Mouse (Mus musculus): ENCODE data around the gene Elf2.
"Not testable (repeated sequence)": the region's sequence is repeated elsewhere in the genome, so short reads cannot be mapped to it uniquely, and the experiment has no call there.

The Elf2 gene

DNA sequence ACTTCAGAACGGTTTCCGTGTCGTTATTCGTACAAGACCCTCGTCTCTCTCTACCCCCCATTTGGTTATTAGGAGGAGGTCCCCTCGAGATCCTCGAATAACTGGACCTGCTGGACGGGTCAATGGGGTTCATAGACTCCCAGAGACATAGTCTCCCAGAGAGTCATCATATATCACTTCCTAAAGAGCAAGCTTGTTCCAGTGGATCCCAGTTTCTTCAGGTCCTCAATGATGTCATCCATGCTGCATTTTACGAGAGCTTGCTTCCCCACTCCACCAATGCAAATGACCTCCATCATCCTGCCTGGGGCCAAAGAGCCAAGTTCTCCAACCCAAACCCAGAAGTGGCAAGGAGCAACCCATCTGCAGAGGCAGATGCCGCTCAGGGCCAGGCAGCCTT is 124.1 kb downstream of the Elf2 start:
- DNase-seq (ENCODE audit: low read depth, low spot score) = not testable (repeated sequence)

DNA sequence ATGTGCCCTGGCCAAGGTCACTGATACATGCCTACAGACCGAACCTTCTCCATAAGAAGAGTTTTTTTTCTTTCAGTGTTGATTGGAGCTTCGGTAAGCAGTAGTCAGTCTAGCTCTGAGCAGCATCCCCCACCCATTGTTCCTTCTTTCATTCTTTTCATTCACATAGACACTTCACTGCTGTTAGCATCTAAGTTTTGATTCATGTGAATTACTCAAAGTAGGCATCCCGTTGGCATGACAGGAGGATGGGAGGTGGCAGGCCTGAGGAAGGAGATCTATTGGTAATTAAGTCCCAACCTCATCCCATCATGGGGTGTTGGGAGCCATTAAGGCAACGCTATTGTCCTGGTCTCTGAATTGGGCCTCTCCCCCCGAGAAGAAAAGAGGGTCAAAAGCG is 124.8 kb downstream of the Elf2 start:
- DNase-seq (ENCODE audit: low read depth, low spot score) = no peak

DNA sequence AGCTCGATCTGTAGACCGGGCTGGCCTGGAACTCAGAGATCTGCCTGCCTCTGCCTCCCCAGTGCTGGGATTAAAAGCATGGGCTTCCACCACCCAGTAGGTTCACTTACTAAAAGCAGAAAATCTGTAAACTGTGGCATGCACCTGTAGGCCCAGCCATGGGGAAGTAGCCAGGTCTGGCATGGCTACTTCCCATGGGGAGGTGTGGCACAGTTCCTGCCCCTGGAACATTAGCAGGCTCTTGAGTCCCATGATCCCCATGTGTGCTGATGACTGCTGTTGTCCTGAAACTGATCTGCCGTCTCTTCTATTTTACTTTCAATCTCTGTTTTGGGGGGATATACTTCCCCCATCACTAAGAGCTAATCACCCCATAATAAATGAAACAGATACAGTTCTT is 127.4 kb downstream of the Elf2 start:
- no peak for DNase-seq (ENCODE audit: low read depth, low spot score)

DNA sequence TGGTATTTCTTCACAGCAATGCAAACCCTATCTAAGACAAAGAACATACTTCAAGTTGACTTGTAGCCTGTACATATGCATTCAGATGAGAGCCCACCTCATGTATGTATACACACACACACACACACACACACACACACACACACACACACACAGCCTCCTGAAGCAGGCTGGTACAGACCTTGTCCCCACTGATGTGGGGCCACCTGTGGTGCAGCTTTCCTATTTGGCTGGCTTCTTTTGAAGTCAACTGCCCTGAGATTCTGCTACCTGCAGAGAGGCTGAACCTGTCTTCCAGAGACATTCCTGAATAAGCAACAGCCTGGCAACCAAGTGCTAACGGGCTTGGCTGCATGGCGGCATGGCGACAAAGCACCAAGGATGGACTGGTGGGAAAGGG is 130.0 kb downstream of the Elf2 start:
- no peak for DNase-seq (ENCODE audit: low read depth, low spot score)

DNA sequence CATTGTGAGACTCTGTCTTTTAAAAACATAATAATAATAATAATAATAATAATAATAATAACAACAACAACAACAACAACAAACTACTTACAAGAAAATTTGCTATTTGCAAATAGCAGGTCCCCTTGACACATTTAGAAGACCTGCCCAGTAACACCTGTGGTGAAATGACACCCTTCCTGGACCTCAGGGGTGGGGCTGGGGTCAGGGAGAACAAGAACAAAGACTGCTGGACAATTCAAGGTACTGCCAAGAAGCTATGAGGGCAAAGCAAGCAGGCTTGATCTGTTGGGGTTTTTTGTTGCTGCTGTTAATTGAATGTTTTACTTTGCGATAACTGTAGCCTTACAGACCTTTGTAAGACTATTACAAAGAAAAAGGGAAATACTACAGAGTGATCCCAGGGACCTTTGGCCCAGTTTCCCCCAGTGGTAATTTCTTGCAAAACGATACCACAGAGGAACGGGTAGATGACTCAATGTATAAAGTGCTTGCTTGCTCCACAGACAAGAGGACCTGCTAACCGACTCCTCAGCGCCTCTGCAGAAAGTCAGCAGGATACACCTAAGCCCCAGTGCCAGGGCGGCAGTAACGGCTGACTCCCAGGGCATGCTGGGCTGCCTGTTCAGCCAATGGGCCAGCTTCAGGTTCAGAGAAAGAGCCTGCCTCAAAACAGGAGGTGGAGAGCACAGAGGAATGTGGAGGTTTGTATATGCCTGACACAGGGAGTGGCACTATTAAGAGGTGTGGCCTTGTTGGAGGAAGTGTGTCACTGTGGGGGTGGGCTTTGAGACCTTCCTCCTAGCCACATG is 130.8 kb downstream of the Elf2 start:
- no peak for DNase-seq (ENCODE audit: low read depth, low spot score)

DNA sequence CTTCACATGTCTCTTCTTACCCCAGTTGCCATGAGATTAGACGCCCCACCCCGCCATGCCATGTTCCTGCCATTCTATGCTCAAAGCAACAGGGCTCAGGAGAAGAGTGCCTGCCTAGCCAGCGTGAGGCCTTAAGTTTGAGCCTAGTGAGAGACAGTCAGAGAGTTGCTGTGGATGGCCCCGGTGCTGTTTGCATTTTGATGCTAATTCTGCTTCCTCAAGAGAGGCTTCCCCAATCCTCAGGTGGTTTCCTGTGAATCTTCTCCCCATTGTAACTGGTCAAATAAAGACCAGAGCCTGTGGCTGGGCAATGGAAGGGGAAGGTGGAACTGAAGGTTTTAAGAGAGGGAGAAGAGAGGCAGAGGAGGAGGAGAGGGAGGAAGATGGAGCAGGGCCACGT is 131.8 kb downstream of the Elf2 start:
- DNase-seq (ENCODE audit: low read depth, low spot score) = no peak

DNA sequence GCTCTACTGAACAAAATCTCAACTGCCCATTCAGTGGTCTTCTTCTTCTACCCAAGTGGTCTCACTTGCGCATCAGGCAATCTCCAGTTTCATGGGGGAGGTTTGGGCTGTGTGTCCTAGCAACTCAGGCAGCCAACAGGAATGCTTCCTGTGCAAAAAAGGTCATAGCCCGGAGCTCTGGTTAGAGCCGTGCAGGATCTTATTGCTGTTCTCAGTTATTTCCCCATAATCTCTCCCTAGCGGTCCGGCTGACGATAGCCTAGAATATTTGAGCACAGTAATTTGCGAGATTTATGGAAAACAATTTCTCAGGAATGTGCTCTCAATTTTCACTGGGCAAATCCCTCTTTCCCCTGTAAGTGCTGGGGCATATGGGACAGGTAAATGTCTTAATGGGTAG is 133.9 kb downstream of the Elf2 start:
- no peak for DNase-seq (ENCODE audit: low read depth, low spot score)

DNA sequence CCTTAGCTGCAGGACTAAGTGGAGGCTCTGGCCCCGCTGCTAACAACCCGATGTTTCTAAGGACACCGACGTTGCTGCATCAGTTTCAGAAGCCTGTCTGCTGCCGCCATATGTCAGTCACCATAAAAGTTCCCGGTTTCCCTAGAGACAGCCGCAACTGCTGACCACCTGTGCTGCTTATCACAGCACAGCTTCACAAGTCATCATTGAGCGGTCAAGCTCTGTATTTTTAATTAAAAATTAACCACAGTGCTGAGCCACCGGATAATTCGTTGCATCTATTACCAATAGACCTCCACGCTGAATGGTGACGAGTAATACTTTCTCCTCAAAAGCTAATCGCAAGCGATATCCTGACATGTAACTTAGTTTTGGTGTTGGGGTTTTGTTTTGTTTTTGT is 135.6 kb downstream of the Elf2 start:
- no peak for DNase-seq (ENCODE audit: low read depth, low spot score)

DNA sequence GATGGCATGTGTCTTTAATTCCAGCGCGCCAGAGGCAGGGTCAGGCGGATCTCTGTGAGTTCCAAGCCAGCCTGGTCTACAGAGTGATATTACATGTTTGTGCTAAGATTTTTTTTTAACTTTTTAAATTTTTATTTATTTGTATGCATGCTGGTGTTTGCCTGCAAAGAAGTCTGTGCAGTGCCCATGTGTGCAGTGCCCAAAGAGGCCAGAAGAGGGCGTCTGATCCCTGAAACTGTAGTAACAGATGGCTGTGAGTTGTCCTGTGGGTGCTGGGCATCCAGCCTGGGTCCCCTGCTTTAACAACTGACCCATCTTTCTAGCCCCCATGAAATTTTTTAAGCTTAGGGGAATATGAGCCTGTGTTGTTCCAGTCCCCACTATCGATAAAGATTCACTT is 136.0 kb downstream of the Elf2 start:
- no peak for DNase-seq (ENCODE audit: low read depth, low spot score)

DNA sequence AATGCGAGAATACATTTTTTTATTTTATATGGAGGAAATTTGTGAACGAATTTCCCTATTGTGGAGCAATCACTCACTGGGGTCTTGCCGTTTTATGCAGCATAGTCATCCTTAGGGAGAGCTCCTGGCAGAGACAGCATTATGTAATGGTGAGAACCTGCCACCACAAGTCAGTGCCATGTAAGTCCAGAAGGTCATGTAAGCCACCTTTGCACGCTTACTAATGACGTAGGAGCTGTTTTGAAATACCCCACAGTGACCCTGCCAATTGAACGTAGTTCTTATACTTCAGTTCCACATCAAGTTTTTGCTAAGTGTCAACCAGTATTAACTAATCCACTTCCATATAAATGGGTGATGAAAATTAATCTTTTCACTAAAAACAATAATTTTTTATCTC is 136.6 kb downstream of the Elf2 start:
- DNase-seq (ENCODE audit: low read depth, low spot score) = no peak

All from brain, adult 2 months (tissue).